Mouse (Mus musculus) thymus, postnatal 10 days (tissue): Measurements from ENCODE around the gene Nup155.

Experiments used
- DNase-seq, 2 experiments: peaks; one replicate each; pipeline ENCODE4 v3.0.0; 2021; ENCODE audit warnings: low spot score in 2 of 2

Gene Nup155

GRCm38 (mm10) chr15:8190435-8190834 lies 81.4 kb downstream of the Nup155 start:
- no peak for DNase-seq

GRCm38 (mm10) chr15:8200317-8200716 lies 91.2 kb downstream of the Nup155 start:
- DNase-seq: no peak

- no peak for DNase-seq
Measured at GRCm38 (mm10) chr15:8208362-8208761, 99.3 kb downstream of the Nup155 start.
